Mouse (Mus musculus) embryo, embryonic 11.5 days (tissue): ENCODE results near the gene Vmn1r165.
"Not testable (repeated sequence)": the region's sequence is repeated elsewhere in the genome, so short reads cannot be mapped to it uniquely, and the experiment has no call there.

Experiments
- DNase-seq: peaks from one replicate; pipeline ENCODE4 v3.0.0-alpha.2; 2012; ENCODE audit warnings: low read depth, low spot score

Vmn1r165 gene

GRCm38 (mm10) chr7:23217032-23217431, at the start of gene Vmn1r165:
Vmn1r165 (plus strand) TSS chr7:23217332.
- not testable (repeated sequence) for DNase-seq

GRCm38 (mm10) chr7:23251582-23251981, 34.5 kb downstream of the Vmn1r165 start, which contains the start of gene Vmn1r166:
Vmn1r166 (minus strand) TSS chr7:23251682.
- not testable (repeated sequence) for DNase-seq
